Mouse (Mus musculus) intestine, embryonic 14.5 days (tissue): ENCODE results near the gene Rragd. TPM values are rescaled to one million over a fixed set of nuclear protein-coding genes. Genes with fewer than 3 reads are reported as not detected.
A peak's percentile ranks its signal among the peaks of the same experiment; 100 is the strongest.

Experiments used
- ATAC-seq: fragments of 200-750 bp; cut with Nextera tagmentation; replicated peaks from 2 replicates; pipeline ENCODE4 v1.8.0; 2017; ENCODE audit warnings: low read depth, moderate number of reproducible peaks, moderate TSS enrichment, moderate library complexity; ENCODE audit not compliant: low FRiP score, low TSS enrichment
- DNase-seq: peaks from one replicate; pipeline ENCODE4 v3.0.0-alpha.2; 2018; ENCODE audit warnings: low spot score
- H3K27ac ChIP-seq: fragments of 300-500 bp; sonication (generic); 2 replicates; pipeline ENCODE4 v1.5.1; 2014; ENCODE audit warnings: low read depth, mild to moderate bottlenecking, control low read depth
- H3K27me3 ChIP-seq: fragments of 300-500 bp; sonication (generic); replicated peaks from 2 replicates; pipeline ENCODE4 v1.6.1; 2014; ENCODE audit warnings: low read length, control low read depth; ENCODE audit not compliant: control insufficient read depth, insufficient read depth
- H3K36me3 ChIP-seq: fragments of 300-500 bp; sonication (generic); 2 replicates; pipeline ENCODE4 v1.6.1; 2014; ENCODE audit warnings: low read length, control low read depth; ENCODE audit not compliant: control insufficient read depth, insufficient read depth
- H3K4me1 ChIP-seq: fragments of 300-500 bp; sonication (generic); replicated peaks from 2 replicates; pipeline ENCODE4 v1.6.1; 2014; ENCODE audit warnings: low read length, control low read depth, mixed read lengths; ENCODE audit not compliant: control insufficient read depth, insufficient read depth
- H3K4me2 ChIP-seq: fragments of 300-500 bp; sonication (generic); 2 replicates; pipeline ENCODE4 v1.6.1; 2014; ENCODE audit warnings: low read length
- H3K4me3 ChIP-seq: fragments of 300-500 bp; sonication (generic); 2 replicates; pipeline ENCODE4 v1.5.1; 2014; ENCODE audit warnings: low read depth, low read length, control low read depth, mixed read lengths
- H3K9ac ChIP-seq: fragments of 300-500 bp; sonication (generic); 2 replicates; pipeline ENCODE4 v1.6.1; 2014; ENCODE audit warnings: mild to moderate bottlenecking, low read length
- H3K9me3 ChIP-seq: fragments of 300-500 bp; sonication (generic); 2 replicates; pipeline ENCODE4 v1.6.1; 2016; ENCODE audit warnings: low read length, control low read depth; ENCODE audit not compliant: control insufficient read depth
- WGBS: fragments of 180-500 bp; shearing (Covaris S2); extraction: QIAGEN DNeasy Blood & Tissue Kit; methylation state at CpG from one replicate; pipeline ENCODE4 v1.1.7; 2014; 5-methylcytosine and 5-hydroxymethylcytosine counted together
- polyA plus RNA-seq: library from polyadenylated mRNA; unstranded; fragments of >200 nt; fragmentation: Nextera tagmentation; extraction: Ambion mirVana; gene quantifications from 2 replicates; pipeline ENCODE4 v1.2.1, GENCODE M21; 2014

The Rragd gene
- polyA plus RNA-seq, 1 experiment from 2014 or later, result 14.5 TPM

- Histone ChIP-seq H3K27me3 (no peaks in the 10 kb centered on the region), H3K4me2 (no peak overlapping the region), H3K36me3 (peaks cover 12% of the 10 kb centered on the region; the same call in 1 of the 2 replicates), H3K4me1 (no peaks in the 10 kb centered on the region), H3K9me3 (no peaks in the 10 kb centered on the region), H3K4me3 (no peak overlapping the region), H3K9ac (no peak overlapping the region), H3K27ac (no peak overlapping the region)
- WGBS, result 89% methylated on average over 4 of the region's 4 CpGs
- ATAC-seq (no peak), DNase-seq (no peak)
These were observed 29.6 kb downstream of the Rragd start for GRCm38 (mm10) chr4:33012484-33012883.

DNA sequence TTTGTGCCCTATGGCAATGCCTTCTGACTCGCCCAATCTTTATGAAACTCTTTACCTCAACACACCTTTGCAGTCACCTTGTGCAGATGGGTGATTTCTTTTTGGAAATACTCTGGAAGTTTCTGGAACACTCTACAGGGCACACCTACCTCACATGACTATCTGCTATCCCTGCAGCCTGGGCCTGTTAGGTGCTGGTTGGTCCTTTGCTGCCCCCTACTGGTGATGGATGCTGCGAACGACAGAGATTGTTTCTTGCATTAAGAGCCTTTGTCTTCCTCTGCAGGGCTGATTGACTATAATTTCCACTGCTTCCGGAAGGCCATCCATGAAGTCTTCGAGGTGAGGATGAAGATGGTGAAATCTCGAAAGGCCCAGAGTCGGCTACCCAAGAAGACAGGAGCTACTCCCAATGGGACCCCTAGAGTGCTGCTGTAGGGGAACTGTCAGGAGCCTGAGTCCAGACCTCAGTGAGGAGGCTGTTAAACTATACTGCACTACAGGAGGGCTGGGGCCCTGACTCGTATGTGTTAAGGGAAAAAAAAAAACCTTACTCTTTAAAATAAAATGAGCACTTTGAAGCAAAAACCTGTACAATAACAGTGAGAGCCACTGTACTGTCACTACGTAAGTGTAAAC, 35.6 kb downstream of the Rragd start:
- H3K27me3 ChIP-seq, result no peaks in the 10 kb centered on the region
- no peaks in the 10 kb centered on the region for H3K4me1 ChIP-seq
- no peak overlapping the region for H3K9ac ChIP-seq
- H3K27ac ChIP-seq, result no peak overlapping the region
- peak; percentile 66; the same call in 1 of the 2 replicates for ATAC-seq
- no peak overlapping the region for H3K4me2 ChIP-seq
- H3K9me3 ChIP-seq, result no peaks in the 10 kb centered on the region
- peaks cover 7% of the 10 kb centered on the region; the same call in 1 of the 2 replicates for H3K36me3 ChIP-seq
- H3K4me3 ChIP-seq, result no peak overlapping the region
- WGBS, result 54% methylated on average over 9 of the region's 9 CpGs
- peak; percentile 93 for DNase-seq

DNA sequence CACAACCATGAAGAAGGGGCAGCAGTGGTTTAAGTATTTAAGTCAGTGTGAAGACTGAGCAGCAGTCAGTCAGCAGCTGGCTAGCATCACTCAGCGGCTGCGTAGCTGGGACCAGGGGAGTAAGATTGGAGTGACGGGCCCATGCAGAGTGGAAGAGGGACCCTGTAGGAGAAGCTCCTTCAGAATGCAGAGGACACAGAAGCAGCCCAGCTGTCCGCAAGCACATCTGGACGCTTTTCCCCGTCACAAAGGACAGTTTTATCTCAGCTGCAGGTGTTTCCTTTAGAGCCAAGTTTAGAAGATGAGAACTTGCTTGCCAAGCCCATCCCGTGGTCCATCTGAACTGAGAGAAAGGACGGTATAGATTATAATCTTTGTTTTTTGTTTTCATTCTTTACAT, 41.6 kb downstream of the Rragd start:
- Histone ChIP-seq H3K4me2 (no peak overlapping the region), H3K9me3 (no peaks in the 10 kb centered on the region), H3K4me3 (no peak overlapping the region), H3K27ac (no peak overlapping the region), H3K36me3 (peaks cover 8% of the 10 kb centered on the region), H3K4me1 (no peaks in the 10 kb centered on the region), H3K27me3 (no peaks in the 10 kb centered on the region), H3K9ac (no peak overlapping the region)
- 71% methylated on average over 8 of the region's 8 CpGs for WGBS
- DNase-seq, result no peak
- ATAC-seq, result no peak

GRCm38 (mm10) chr4:33029104-33029503, 46.3 kb downstream of the Rragd start:
- WGBS, result 93% methylated on average over 7 of the region's 7 CpGs

DNA sequence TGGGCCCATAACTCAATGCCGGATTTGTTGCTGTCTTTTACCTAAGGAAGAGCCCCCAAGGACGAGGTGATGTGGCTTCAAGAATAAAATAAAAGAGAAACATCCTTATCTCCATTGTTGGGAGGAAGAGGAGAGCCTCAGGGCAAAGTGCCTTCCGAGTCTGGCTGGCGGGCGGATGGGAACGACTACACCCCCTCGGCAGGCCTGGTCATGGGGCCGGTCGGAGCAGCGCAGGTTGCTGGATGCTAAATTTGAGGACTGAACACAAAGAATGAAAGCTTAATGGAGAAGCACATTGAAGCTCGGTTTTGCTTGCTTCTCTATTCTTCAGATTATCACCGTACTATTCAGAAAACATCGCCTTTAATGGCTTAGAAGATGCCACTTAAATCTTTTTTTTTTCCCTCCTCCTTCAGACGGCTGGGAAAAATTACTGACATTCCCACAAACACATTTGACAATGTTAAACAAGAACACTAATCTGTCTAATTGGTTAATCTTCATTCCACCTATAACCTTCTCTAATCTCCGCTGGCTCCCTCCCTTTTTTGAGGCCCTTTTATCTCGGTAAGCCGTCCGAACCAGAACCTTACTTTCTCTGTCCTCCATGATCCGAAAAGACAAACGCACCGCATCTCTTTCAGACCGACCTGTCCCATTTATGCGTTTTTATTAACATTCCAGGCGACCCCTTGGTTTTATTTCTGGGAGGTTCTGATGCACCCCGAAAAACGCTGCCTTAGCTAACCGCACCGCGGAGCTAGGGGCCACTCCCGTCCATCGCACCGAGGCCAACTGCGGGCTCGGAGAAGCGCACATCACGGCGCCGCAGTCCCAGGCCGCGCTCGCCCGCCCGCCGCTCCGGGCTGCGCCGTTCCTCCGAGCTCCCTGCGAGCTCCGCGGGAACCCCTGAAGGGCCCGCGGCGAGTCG, 47.7 kb downstream of the Rragd start:
- peak; percentile 73 for ATAC-seq
- H3K4me2 ChIP-seq, result peak overlapping the region; percentile 74
- peak overlapping the region; percentile 84 for H3K4me3 ChIP-seq
- DNase-seq, result peak; percentile 88
- H3K27ac ChIP-seq, result peak overlapping the region; percentile 94
- H3K4me1 ChIP-seq, result peaks cover 22% of the 10 kb centered on the region
- 3% methylated on average over 55 of the region's 55 CpGs for WGBS
- no peaks in the 10 kb centered on the region for H3K27me3 ChIP-seq
- no peaks in the 10 kb centered on the region for H3K9me3 ChIP-seq
- peak overlapping the region; percentile 93 for H3K9ac ChIP-seq
- H3K36me3 ChIP-seq, result peaks cover 9% of the 10 kb centered on the region

More at GRCm38 (mm10) chr4:33029104-33029503, 46.3 kb downstream of the Rragd start:
- Histone ChIP-seq H3K9me3 (no peaks in the 10 kb centered on the region), H3K4me2 (no peak overlapping the region), H3K27me3 (no peaks in the 10 kb centered on the region), H3K36me3 (peaks cover 9% of the 10 kb centered on the region), H3K4me1 (peaks cover 19% of the 10 kb centered on the region), H3K4me3 (no peak overlapping the region), H3K27ac (no peak overlapping the region), H3K9ac (no peak overlapping the region)
- DNase-seq (no peak), ATAC-seq (no peak)

- Histone ChIP-seq H3K27ac (peak within 1 kb of the TSS; percentile 94), H3K9me3 (no peaks in the 10 kb centered on the region), H3K9ac (peak within 1 kb of the TSS; percentile 93), H3K4me2 (peak within 1 kb of the TSS; percentile 74), H3K4me1 (peaks cover 22% of the 10 kb centered on the region), H3K4me3 (peak within 1 kb of the TSS; percentile 84), H3K27me3 (no peaks in the 10 kb centered on the region), H3K36me3 (peaks cover 15% of the 10 kb centered on the region)
- ATAC-seq, result peak; percentile 99
- peak; percentile 88 for DNase-seq
- WGBS, result under 1% methylated on average over 107 of the region's 123 CpGs
These were observed 48.5 kb downstream of the Rragd start, which contains the start of gene Ube2j1 for GRCm38 (mm10) chr4:33031195-33031960. Gene Ube2j1, plus strand, starts transcription at chr4:33031416.

DNA sequence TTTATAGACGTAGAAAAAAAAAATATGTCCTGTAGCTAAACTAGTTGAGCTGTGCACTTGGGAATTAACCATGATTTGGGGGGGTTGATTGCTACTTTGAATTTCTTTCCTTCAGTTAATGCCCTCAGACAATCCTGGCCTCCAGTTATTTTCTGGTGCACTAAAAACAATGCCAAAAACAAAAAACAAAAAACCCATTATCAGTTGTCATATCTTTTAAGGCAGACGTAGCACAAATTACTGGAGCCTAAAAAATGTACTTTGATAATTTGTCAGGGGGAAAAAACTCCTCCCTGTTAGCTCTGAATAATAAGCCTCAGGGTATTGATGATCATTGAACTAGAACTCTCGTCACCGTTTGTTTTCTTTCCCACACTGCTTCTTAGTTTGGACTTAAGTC, 49.2 kb downstream of the Rragd start:
- H3K9ac ChIP-seq, result peak overlapping the region; percentile 93
- no peaks in the 10 kb centered on the region for H3K9me3 ChIP-seq
- DNase-seq (no peak), ATAC-seq (no peak)
- peak overlapping the region; percentile 84 for H3K4me3 ChIP-seq
- peaks cover 22% of the 10 kb centered on the region for H3K36me3 ChIP-seq
- H3K27ac ChIP-seq, result peak overlapping the region; percentile 94; the same call in 1 of the 2 replicates
- no peaks in the 10 kb centered on the region for H3K27me3 ChIP-seq
- H3K4me2 ChIP-seq, result peak overlapping the region; percentile 74
- H3K4me1 ChIP-seq, result peaks cover 22% of the 10 kb centered on the region
- 23% methylated on average over 4 of the region's 4 CpGs for WGBS

GRCm38 (mm10) chr4:33033515-33033914, 50.7 kb downstream of the Rragd start:
- 59% methylated on average over 6 of the region's 6 CpGs for WGBS
- no peak overlapping the region for H3K4me3 ChIP-seq
- H3K4me2 ChIP-seq, result no peak overlapping the region; the same call in 1 of the 2 replicates
- H3K4me1 ChIP-seq, result peaks cover 22% of the 10 kb centered on the region
- no peak overlapping the region for H3K9ac ChIP-seq
- no peak for ATAC-seq
- H3K27ac ChIP-seq, result no peak overlapping the region
- no peaks in the 10 kb centered on the region for H3K9me3 ChIP-seq
- peaks cover 24% of the 10 kb centered on the region; the same call in 1 of the 2 replicates for H3K36me3 ChIP-seq
- no peak for DNase-seq
- no peaks in the 10 kb centered on the region for H3K27me3 ChIP-seq
